Mouse (Mus musculus) midbrain, embryonic 10.5 days (tissue): ENCODE measurements around the gene Ccdc136. TPM values are rescaled to one million over a fixed set of nuclear protein-coding genes. Genes with fewer than 3 reads are reported as not detected.

Experiments
- DNase-seq: peaks from one replicate; pipeline ENCODE4 v3.0.0-alpha.2; 2017; ENCODE audit warnings: low spot score
- H3K27ac ChIP-seq: fragments of 300-500 bp; sonication (generic); replicated peaks from 2 replicates; pipeline ENCODE4 v1.5.1; 2016; ENCODE audit warnings: mild to moderate bottlenecking
- H3K27me3 ChIP-seq: fragments of 300-500 bp; sonication (generic); 2 replicates; pipeline ENCODE4 v1.6.1; 2016; ENCODE audit warnings: low read depth, mild to moderate bottlenecking; ENCODE audit not compliant: poor library complexity, severe bottlenecking
- H3K36me3 ChIP-seq: fragments of 300-500 bp; sonication (generic); 2 replicates; pipeline ENCODE4 v1.6.1; 2016; ENCODE audit warnings: mild to moderate bottlenecking, moderate library complexity
- H3K4me1 ChIP-seq: fragments of 300-500 bp; sonication (generic); 2 replicates; pipeline ENCODE4 v1.6.1; 2016
- H3K4me3 ChIP-seq: fragments of 300-500 bp; sonication (generic); 2 replicates; pipeline ENCODE4 v1.5.1; 2016; ENCODE audit warnings: mild to moderate bottlenecking, moderate library complexity
- H3K9me3 ChIP-seq: fragments of 300-500 bp; sonication (generic); replicated peaks from 2 replicates; pipeline ENCODE4 v1.6.1; 2016; ENCODE audit warnings: mild to moderate bottlenecking
- WGBS: fragments of 180-500 bp; shearing (Covaris S2); methylation state at CpG from one replicate; pipeline ENCODE4 v1.1.7; 2016; 5-methylcytosine and 5-hydroxymethylcytosine counted together
- polyA plus RNA-seq: library from polyadenylated mRNA; unstranded; fragments of >200 nt; fragmentation: Nextera tagmentation; extraction: Ambion mirVana; gene quantifications from 2 replicates; pipeline ENCODE4 v1.2.1, GENCODE M21; 2016

Ccdc136 gene
- polyA plus RNA-seq, 1 experiment from 2014 or later: 20.9 TPM

DNA sequence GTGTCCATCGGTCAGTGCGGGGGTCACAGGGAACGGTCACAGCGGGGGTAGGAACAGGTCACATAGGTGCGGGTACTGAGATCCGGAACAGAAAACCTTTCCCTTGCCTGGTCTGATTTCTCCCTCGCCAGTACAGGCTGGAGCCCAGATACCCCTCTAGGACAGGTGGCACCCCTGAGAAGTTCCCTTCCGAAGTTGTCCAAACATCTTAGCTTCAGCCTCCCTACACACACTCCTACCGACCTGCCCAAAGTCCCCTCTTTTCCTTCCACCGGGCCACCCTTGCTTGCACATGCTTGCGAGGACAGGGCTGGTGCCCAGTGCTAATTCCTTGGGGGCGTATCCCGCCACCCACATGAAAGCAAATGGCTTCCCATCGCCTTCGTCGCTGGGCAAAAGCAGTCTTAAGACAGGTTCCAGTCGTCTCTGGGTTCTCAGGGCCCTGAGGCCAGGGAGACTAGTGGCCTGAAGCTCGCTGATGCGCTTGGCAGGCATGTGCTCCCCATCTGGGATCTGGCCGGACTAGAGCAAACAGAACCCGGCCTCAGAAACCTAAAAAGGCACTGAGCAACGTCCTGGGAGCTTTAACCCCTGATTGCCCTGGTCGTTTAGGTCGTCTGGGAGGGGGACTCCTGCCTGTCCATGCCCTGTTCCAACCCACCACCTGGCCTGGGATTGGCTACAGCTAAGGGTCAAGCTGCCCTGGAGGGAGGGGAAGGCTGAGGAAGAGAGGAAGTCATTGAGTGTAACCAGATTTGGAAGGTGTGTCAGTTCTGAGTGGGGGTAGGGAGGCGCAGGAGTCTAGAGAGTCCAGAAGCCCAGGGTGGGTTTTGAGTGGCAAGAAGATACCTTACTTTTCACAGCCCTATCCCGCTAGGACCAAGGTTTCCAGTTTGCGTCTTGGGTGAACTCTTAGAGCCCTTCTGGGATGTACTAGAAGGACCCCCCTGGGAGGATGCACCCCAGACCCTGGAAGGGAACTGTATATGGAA, 38.0 kb downstream of the Ccdc136 start:
- Histone ChIP-seq H3K36me3 (no peaks in the 10 kb centered on the region), H3K9me3 (no peaks in the 10 kb centered on the region), H3K4me3 (peak overlapping the region; percentile 58), H3K27me3 (peaks cover 61% of the 10 kb centered on the region), H3K27ac (peak overlapping the region; percentile 78), H3K4me1 (peaks cover 51% of the 10 kb centered on the region)
- WGBS: 2% methylated on average over 27 of the region's 27 CpGs
- peak; percentile 66 for DNase-seq

DNA sequence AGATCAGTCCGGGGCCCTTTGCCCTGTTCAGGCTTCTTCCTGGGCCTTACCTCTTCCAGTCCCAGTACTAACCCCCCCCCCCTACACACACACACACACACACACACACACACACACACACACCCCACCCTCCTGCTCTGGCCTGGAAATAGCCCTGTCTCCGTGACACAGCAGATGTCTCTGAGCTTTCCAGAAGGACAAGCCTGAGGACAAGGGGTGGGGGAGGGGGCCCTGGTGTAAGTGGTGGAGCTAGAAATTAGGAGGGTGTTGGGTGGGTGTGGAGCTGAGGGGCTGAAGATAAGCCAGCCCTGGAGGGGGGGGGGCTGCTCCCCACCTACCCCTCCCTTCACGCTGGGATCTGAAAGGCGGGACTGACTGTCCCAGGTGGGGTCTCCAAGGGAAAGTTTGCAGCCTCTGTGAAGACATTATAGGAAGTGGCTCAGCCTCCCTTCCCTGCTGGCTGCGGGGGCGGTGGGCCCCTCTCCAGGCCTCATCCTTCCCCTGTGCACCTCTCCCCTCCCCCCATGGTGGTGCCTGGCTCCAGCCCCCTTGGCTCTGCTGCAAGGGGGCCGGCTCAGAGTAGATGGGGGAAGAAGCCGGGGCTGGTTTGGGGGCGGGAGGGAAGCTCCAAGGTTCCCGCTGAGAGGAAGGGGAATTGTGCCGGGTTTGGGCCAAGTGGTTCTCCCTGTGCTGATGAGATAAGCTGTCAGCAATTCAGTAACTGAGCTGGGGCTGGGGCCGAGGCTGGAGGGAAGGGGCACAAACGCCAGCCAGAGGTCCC, 39.0 kb downstream of the Ccdc136 start:
- peak overlapping the region; percentile 78 for H3K27ac ChIP-seq
- peak overlapping the region; percentile 58 for H3K4me3 ChIP-seq
- no peaks in the 10 kb centered on the region for H3K36me3 ChIP-seq
- no peaks in the 10 kb centered on the region for H3K9me3 ChIP-seq
- 5% methylated on average over 13 of the region's 13 CpGs for WGBS
- H3K4me1 ChIP-seq: peaks cover 54% of the 10 kb centered on the region
- H3K27me3 ChIP-seq: peaks cover 61% of the 10 kb centered on the region
- DNase-seq: peak; percentile 63

DNA sequence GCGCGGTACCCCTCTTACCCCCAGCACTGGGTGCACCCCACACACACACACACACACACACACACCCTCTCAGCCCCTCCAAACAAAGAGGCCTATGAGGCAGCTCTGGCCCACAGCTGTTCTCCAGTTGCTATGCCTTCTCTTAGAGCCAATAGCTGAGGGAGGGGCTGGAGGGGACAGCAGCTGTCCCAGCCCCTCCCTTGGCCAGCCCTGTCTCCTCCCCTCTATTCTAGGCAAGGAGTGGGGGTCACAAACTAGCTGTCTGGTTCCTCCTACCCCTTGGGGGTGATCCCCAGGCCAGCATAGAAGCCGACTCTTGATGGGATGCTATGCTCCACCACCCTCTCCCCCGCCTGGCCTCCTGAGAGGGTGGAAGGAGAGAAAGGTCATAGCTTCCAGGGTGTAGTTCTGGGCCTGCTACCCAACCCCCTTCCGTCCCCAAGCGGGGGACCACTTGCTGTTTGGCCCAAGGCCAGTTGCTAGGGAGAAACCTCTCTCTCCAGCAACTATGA, 39.9 kb downstream of the Ccdc136 start:
- peak overlapping the region; percentile 58 for H3K4me3 ChIP-seq
- peak overlapping the region; percentile 78 for H3K27ac ChIP-seq
- DNase-seq: peak; percentile 54
- peaks cover 52% of the 10 kb centered on the region for H3K27me3 ChIP-seq
- H3K9me3 ChIP-seq: no peaks in the 10 kb centered on the region
- no peaks in the 10 kb centered on the region for H3K36me3 ChIP-seq
- H3K4me1 ChIP-seq: peaks cover 54% of the 10 kb centered on the region
- 4% methylated on average over 6 of the region's 6 CpGs for WGBS

DNA sequence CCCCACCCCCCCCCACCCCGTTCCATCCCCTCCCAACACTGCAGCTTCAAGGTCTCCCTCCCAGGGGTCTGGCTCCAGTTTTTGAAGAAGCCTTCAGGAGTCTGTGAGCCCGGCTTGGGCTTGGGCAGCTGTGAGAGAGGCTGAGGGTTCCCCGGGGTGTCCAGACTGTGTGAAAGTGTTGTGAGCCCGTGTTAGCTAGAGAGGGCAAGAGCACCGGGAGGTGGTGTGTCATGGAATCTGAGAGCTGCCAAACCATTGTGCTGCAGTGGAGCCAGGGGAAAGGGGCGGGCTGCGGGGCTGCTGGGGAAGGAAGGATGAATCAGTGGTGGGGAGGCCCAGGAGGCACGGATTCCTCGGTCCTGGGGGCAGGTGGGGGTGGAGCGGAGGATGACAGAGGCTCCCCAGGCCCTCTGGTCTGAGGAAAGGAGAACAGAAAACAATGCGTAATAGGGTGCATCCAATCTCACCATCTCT, 40.4 kb downstream of the Ccdc136 start:
- Histone ChIP-seq H3K4me1 (peaks cover 54% of the 10 kb centered on the region), H3K4me3 (peak overlapping the region; percentile 58), H3K27ac (peak overlapping the region; percentile 78), H3K9me3 (no peaks in the 10 kb centered on the region), H3K36me3 (no peaks in the 10 kb centered on the region), H3K27me3 (peaks cover 47% of the 10 kb centered on the region)
- WGBS: 3% methylated on average over 11 of the region's 11 CpGs
- DNase-seq: no peak

DNA sequence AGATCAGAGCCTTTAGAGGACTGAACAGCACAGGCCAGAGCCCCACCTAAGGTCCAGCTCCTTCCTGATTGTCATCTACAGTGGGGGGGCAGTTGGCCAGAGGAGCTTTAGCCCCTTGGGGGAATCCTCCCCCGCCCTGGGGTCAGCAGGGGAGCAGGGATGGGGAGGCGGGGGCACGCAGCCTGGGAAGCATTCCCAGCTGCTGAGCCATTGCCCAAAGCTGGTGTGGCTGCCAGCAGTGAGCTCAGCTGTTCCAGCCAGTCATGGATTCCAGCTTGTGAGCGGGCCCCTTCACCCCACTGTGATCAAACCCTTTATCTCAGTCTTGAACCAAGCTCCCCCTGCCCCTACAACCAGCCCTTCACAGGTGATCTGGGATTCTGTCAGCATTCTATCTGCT, 43.1 kb downstream of the Ccdc136 start:
- H3K9me3 ChIP-seq: no peaks in the 10 kb centered on the region
- H3K4me1 ChIP-seq: peaks cover 34% of the 10 kb centered on the region
- WGBS: 75% methylated on average over 4 of the region's 4 CpGs
- no peak overlapping the region; the same call in 1 of the 2 replicates for H3K27ac ChIP-seq
- H3K36me3 ChIP-seq: no peaks in the 10 kb centered on the region
- H3K4me3 ChIP-seq: no peak overlapping the region
- DNase-seq: no peak
- H3K27me3 ChIP-seq: peaks cover 20% of the 10 kb centered on the region

DNA sequence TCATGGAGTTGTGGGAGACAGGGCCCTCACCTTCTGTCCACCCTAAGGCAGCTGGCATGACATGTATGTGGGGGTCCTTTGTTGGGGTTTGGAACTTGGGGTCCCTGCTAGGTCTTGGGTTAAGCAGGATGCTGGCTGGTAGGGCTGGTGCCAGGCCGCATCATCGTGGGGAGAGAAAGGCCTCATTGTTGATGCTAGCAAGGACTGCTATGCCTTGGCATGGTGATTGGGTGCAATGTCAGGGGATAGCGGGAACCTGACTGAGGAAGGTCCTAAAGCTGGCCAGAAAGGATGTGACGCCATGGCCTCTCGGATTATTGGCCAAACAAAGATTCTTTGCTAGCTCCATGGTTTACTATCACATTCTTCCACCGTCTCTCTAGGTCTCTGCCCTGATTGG, 43.7 kb downstream of the Ccdc136 start:
- Histone ChIP-seq H3K27ac (no peak overlapping the region), H3K36me3 (no peaks in the 10 kb centered on the region), H3K27me3 (peaks cover 14% of the 10 kb centered on the region), H3K4me3 (no peak overlapping the region), H3K9me3 (no peaks in the 10 kb centered on the region), H3K4me1 (peaks cover 29% of the 10 kb centered on the region)
- DNase-seq: no peak
- WGBS: 95% methylated on average over 6 of the region's 6 CpGs

DNA sequence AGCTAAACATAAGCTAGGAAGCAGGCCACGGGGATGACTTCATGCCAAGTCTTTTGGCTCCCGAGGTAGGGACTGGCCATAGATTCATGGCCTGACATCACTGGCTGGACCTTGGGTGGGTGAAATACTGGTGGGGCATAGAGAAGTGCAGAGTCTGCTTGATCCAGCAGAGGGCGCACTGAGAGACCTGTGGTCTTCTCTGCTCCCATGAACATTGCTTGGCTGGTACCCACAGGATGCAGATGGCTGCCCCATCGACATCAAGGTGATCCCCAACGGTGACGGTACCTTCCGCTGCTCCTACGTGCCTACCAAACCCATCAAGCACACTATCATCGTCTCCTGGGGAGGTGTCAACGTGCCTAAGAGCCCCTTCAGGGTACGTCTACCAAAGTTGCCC, 48.7 kb downstream of the Ccdc136 start:
- Histone ChIP-seq H3K27me3 (no peaks in the 10 kb centered on the region), H3K9me3 (no peaks in the 10 kb centered on the region), H3K36me3 (peaks cover 11% of the 10 kb centered on the region), H3K4me3 (no peak overlapping the region), H3K4me1 (no peaks in the 10 kb centered on the region), H3K27ac (no peak overlapping the region)
- 73% methylated on average over 11 of the region's 11 CpGs for WGBS
- peak; percentile 53 for DNase-seq

DNA sequence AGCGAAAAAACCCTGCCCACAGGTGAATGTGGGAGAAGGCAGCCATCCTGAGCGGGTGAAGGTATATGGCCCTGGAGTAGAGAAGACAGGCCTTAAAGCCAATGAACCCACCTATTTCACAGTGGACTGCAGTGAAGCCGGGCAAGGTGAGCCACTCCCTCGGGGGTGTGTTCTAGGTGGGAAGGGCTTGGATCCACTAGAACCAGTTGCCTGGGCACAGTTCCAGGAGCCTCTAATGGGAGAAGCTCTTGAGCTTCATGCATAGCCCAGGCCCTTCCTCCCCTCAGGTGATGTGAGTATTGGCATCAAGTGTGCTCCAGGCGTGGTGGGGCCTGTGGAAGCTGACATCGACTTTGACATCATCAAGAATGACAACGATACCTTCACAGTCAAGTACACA, 49.2 kb downstream of the Ccdc136 start:
- Histone ChIP-seq H3K27me3 (no peaks in the 10 kb centered on the region), H3K4me1 (no peaks in the 10 kb centered on the region), H3K4me3 (no peak overlapping the region), H3K9me3 (no peaks in the 10 kb centered on the region), H3K36me3 (peaks cover 11% of the 10 kb centered on the region), H3K27ac (no peak overlapping the region)
- WGBS: 93% methylated on average over 7 of the region's 7 CpGs
- DNase-seq: no peak

DNA sequence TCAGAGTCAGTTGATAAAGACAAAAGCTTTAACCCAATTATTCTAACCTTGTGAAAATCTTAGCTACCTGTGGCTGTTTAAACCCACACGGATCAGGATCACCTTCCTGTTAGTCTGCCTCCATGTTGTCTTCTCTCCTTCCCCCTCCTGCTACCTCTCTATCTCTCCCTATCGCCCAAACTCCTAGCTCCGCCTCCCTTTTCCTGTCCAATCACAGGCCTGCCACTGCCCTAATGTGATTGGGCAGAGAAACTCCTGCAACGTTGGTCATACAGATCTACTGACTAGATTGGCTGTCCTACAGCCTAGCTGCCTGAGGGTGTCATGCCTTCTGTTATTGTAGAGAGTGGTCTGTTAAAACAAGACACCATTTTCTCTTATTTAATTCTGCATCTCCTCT, 53.7 kb downstream of the Ccdc136 start:
- Histone ChIP-seq H3K4me1 (no peaks in the 10 kb centered on the region), H3K36me3 (peaks cover 13% of the 10 kb centered on the region), H3K27me3 (no peaks in the 10 kb centered on the region), H3K27ac (no peak overlapping the region), H3K9me3 (no peaks in the 10 kb centered on the region), H3K4me3 (no peak overlapping the region)
- no peak for DNase-seq
- WGBS: 29% methylated on average over 4 of the region's 4 CpGs

DNA sequence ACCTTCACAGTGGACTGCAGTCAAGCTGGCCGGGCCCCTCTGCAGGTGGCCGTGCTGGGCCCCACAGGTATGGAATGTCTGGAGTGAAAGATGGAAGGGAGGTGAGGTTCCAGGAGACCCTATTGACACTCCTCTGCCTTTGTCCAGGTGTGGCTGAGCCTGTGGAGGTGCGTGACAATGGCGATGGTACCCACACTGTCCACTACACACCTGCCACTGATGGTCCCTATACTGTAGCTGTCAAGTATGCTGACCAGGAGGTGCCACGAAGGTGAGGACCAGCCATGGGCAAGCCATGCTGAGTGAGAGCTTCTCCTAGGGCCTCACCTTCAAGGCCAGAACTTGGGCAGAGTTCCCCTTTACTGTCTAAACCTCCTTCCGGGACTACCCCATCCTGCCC, 54.6 kb downstream of the Ccdc136 start:
- Histone ChIP-seq H3K27ac (no peak overlapping the region), H3K27me3 (no peaks in the 10 kb centered on the region), H3K4me3 (no peak overlapping the region), H3K36me3 (peaks cover 13% of the 10 kb centered on the region), H3K9me3 (no peaks in the 10 kb centered on the region), H3K4me1 (no peaks in the 10 kb centered on the region)
- no peak for DNase-seq
- WGBS: 95% methylated on average over 6 of the region's 6 CpGs

DNA sequence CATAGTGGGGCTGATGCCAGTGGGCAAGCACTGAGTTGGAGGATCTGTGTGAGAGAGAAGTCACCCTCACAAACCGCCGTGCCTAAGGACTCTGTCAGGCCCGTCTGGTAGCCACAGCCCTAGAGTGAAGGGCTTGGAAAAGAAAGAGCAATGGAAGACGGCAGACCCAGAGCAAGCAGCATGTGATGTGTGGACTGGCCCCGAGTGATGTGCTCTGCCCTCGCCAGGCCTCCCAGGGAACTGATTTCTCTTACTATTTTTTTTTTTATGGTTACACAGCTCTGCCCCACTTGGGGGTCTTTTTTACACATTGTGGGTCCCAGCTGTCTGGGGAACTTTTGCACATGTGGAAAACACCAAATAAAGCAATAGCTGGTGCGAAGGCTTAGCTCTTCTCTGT, 65.4 kb downstream of the Ccdc136 start:
- Histone ChIP-seq H3K9me3 (no peaks in the 10 kb centered on the region), H3K27me3 (no peaks in the 10 kb centered on the region), H3K27ac (no peak overlapping the region), H3K36me3 (no peaks in the 10 kb centered on the region), H3K4me1 (no peaks in the 10 kb centered on the region), H3K4me3 (no peak overlapping the region)
- WGBS: 72% methylated on average over 7 of the region's 7 CpGs
- DNase-seq: no peak

DNA sequence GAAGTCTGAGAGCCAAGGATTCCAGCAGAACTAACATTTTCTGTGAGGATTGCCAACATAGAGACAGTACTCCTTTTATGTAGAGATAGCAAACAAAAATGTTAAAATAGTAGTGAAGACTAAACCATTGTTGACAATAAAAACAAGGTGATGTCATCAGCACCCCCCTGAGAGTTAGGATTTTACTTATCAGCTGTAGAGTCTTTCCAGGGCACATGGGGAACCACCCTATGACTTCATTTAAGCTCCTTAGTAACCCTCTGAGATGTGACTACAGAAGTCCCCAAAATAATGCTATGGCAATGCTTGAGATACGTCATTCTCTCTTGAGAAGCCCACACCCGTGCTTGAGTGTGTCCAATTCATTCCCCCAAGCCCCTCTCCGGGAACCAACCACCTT, 67.3 kb downstream of the Ccdc136 start:
- WGBS: 83% methylated on average over 3 of the region's 3 CpGs
- no peak for DNase-seq
- no peaks in the 10 kb centered on the region for H3K27me3 ChIP-seq
- H3K27ac ChIP-seq: no peak overlapping the region
- no peak overlapping the region for H3K4me3 ChIP-seq
- H3K36me3 ChIP-seq: no peaks in the 10 kb centered on the region
- no peaks in the 10 kb centered on the region for H3K9me3 ChIP-seq
- H3K4me1 ChIP-seq: peaks cover 6% of the 10 kb centered on the region
